Mouse (Mus musculus) neural tube, embryonic 14.5 days (tissue): Measurements from ENCODE around the gene Olfr1260. TPM values are rescaled to one million over a fixed set of nuclear protein-coding genes. Genes with fewer than 3 reads are reported as not detected.

Experiments used
- ATAC-seq: fragments of 200-750 bp; cut with Nextera tagmentation; 2 replicates; pipeline ENCODE4 v1.8.0; 2017; ENCODE audit warnings: low read depth, mild to moderate bottlenecking, moderate TSS enrichment, moderate library complexity
- H3K27ac ChIP-seq: fragments of 300-500 bp; sonication (generic); 2 replicates; pipeline ENCODE4 v1.5.1; 2014; ENCODE audit warnings: low read depth, mild to moderate bottlenecking, control low read depth, low read length, moderate library complexity, mixed read lengths
- H3K27me3 ChIP-seq: fragments of 300-500 bp; sonication (generic); 2 replicates; pipeline ENCODE4 v1.6.1; 2014; ENCODE audit warnings: low read length; ENCODE audit not compliant: control insufficient read depth, insufficient read depth
- H3K36me3 ChIP-seq: fragments of 300-500 bp; sonication (generic); 2 replicates; pipeline ENCODE4 v1.6.1; 2014; ENCODE audit warnings: low read length, mixed read lengths; ENCODE audit not compliant: control insufficient read depth, insufficient read depth
- H3K4me1 ChIP-seq: fragments of 300-500 bp; sonication (generic); 2 replicates; pipeline ENCODE4 v1.6.1; 2014; ENCODE audit warnings: low read length; ENCODE audit not compliant: control insufficient read depth, insufficient read depth
- H3K4me2 ChIP-seq: fragments of 300-500 bp; sonication (generic); 2 replicates; pipeline ENCODE4 v1.6.1; 2014; ENCODE audit warnings: mild to moderate bottlenecking, low read depth, low read length, control low read depth
- H3K4me3 ChIP-seq: fragments of 300-500 bp; sonication (generic); 2 replicates; pipeline ENCODE4 v1.5.1; 2014; ENCODE audit warnings: low read depth, low read length, control low read depth, mixed read lengths
- H3K9ac ChIP-seq: fragments of 300-500 bp; sonication (generic); replicated peaks from 2 replicates; pipeline ENCODE4 v1.6.1; 2014; ENCODE audit warnings: low read depth, mild to moderate bottlenecking, control low read depth, low read length, mixed read lengths
- H3K9me3 ChIP-seq: fragments of 300-500 bp; sonication (generic); 2 replicates; pipeline ENCODE4 v1.6.1; 2016; ENCODE audit warnings: low read length; ENCODE audit not compliant: control insufficient read depth
- WGBS: fragments of 180-500 bp; shearing (Covaris S2); extraction: QIAGEN DNeasy Blood & Tissue Kit; methylation state at CpG from one replicate; pipeline ENCODE4 v1.1.7; 2014; 5-methylcytosine and 5-hydroxymethylcytosine counted together
- polyA plus RNA-seq: library from polyadenylated mRNA; unstranded; fragments of >200 nt; fragmentation: Nextera tagmentation; extraction: Ambion mirVana; gene quantifications from 2 replicates; pipeline ENCODE4 v1.2.1, GENCODE M21; 2014

Olfr1260 gene
- polyA plus RNA-seq: 0.47 TPM in 1 of 2 replicates, not detected in the other

GRCm38 (mm10) chr2:89974184-89974583 lies at the start of gene Olfr1260:
Olfr1260 (plus strand) TSS chr2:89974340.
- 39% methylated on average over 2 of the region's 2 CpGs for WGBS
- Histone ChIP-seq H3K4me3 (no peak within 1 kb of the TSS), H3K36me3 (no peaks in the 10 kb centered on the region), H3K27me3 (no peaks in the 10 kb centered on the region), H3K9ac (no peak within 1 kb of the TSS), H3K9me3 (no peaks in the 10 kb centered on the region), H3K4me1 (no peaks in the 10 kb centered on the region), H3K27ac (no peak within 1 kb of the TSS), H3K4me2 (no peak within 1 kb of the TSS)
- peak; percentile 61; the same call in 1 of the 2 replicates for ATAC-seq

- H3K4me1 ChIP-seq: no peaks in the 10 kb centered on the region
- H3K9ac ChIP-seq: no peak within 1 kb of the TSS
- no peaks in the 10 kb centered on the region for H3K9me3 ChIP-seq
- H3K4me2 ChIP-seq: no peak within 1 kb of the TSS
- no peaks in the 10 kb centered on the region for H3K27me3 ChIP-seq
- no peaks in the 10 kb centered on the region for H3K36me3 ChIP-seq
- H3K27ac ChIP-seq: no peak within 1 kb of the TSS
- H3K4me3 ChIP-seq: no peak within 1 kb of the TSS
- ATAC-seq: no peak
Measured at GRCm38 (mm10) chr2:89927009-89927408, 47.1 kb upstream of the Olfr1260 start, which contains the start of gene Olfr1258. Olfr1258 (plus strand) TSS chr2:89927309.

- H3K4me2 ChIP-seq: no peak within 1 kb of the TSS
- H3K27ac ChIP-seq: no peak within 1 kb of the TSS
- H3K27me3 ChIP-seq: no peaks in the 10 kb centered on the region
- ATAC-seq: no peak
- no peaks in the 10 kb centered on the region for H3K36me3 ChIP-seq
- H3K9me3 ChIP-seq: no peaks in the 10 kb centered on the region
- H3K4me1 ChIP-seq: no peaks in the 10 kb centered on the region
- WGBS: 89% methylated on average over 5 of the region's 5 CpGs
- H3K4me3 ChIP-seq: no peak within 1 kb of the TSS
- H3K9ac ChIP-seq: no peak within 1 kb of the TSS
Measured at GRCm38 (mm10) chr2:89948564-89948963, 25.6 kb upstream of the Olfr1260 start, which contains the start of gene Olfr1259. Olfr1259 (minus strand) TSS chr2:89948664.

DNA sequence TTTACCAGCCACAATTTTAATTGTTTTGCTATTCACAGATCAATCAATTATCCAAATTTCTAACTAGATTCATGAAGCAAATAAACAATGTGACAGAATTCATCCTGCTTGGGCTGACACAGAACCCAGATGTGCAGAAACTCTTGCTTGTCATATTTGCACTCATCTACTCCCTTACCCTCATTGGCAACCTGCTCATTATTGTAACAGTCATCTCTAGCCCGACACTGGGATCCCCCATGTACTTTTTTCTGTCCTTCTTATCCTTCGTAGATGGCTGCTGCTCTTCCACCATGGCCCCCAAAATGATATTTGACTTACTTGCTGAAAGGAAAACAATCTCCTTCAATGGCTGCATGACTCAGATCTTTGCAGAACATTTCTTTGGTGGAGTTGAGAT lies 3.6 kb downstream of the Olfr1260 start:
- H3K4me1 ChIP-seq: no peaks in the 10 kb centered on the region
- no peak overlapping the region for H3K9ac ChIP-seq
- no peaks in the 10 kb centered on the region for H3K27me3 ChIP-seq
- no peak overlapping the region for H3K27ac ChIP-seq
- 92% methylated on average over 2 of the region's 2 CpGs for WGBS
- no peak overlapping the region for H3K4me3 ChIP-seq
- no peaks in the 10 kb centered on the region for H3K9me3 ChIP-seq
- H3K4me2 ChIP-seq: no peak overlapping the region
- no peak for ATAC-seq
- H3K36me3 ChIP-seq: no peaks in the 10 kb centered on the region

- no peak within 1 kb of the TSS for H3K9ac ChIP-seq
- H3K4me3 ChIP-seq: no peak within 1 kb of the TSS
- no peak within 1 kb of the TSS for H3K4me2 ChIP-seq
- H3K4me1 ChIP-seq: no peaks in the 10 kb centered on the region
- ATAC-seq: no peak
- H3K36me3 ChIP-seq: no peaks in the 10 kb centered on the region
- no peaks in the 10 kb centered on the region for H3K27me3 ChIP-seq
- no peaks in the 10 kb centered on the region for H3K9me3 ChIP-seq
- no peak within 1 kb of the TSS for H3K27ac ChIP-seq
Measured at GRCm38 (mm10) chr2:89990921-89991320, 16.8 kb downstream of the Olfr1260 start, which contains the start of gene Olfr1261. Olfr1261 (plus strand) TSS chr2:89991221.

DNA sequence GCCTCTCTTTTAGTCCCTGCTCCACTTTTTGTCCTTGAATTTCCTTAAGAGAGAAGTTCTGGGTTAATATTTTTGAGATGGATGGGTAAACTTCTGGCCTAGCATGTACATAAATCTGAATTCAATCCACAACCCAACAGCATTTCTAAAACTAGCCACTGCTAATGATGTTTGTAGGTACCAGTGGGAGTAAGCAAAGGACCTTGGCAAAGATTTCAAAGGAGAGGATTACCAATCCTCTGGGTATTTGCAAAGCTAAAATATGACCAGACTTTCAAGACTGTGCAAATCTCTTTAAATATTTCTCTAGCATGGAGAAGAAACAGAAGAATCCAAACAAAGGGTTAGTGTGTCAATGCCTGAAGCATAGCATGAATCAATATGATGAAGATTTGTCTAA lies 25.7 kb downstream of the Olfr1260 start, which contains the start of gene Olfr1262:
Gene Olfr1262, plus strand, starts transcription at position 301 of the 400 bp plus-strand sequence.
- Histone ChIP-seq H3K9ac (no peak within 1 kb of the TSS), H3K4me1 (no peaks in the 10 kb centered on the region), H3K27me3 (no peaks in the 10 kb centered on the region), H3K4me2 (no peak within 1 kb of the TSS), H3K36me3 (no peaks in the 10 kb centered on the region), H3K4me3 (no peak within 1 kb of the TSS), H3K27ac (no peak within 1 kb of the TSS), H3K9me3 (no peaks in the 10 kb centered on the region)
- no peak for ATAC-seq

DNA sequence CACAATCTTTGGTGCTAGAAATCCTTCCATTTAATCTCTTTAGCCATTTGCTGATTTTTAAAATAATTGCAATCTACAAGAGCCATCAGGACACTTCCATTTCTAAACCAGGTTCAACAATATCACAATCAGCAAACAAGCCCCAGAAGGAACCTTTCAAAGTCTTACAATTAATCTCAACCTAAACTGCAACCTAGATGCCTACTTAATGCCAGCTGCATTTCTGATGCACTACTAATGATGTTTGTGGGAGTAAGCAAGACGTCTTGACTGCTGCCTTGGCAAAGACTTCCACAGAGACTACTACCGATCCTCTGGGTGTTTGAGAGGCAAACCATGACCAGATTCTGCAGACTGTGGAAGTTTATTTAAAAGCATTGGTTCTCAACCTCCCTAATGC lies 37.7 kb downstream of the Olfr1260 start, which contains the start of gene Olfr1263:
Gene Olfr1263, plus strand, starts transcription at position 301 of the 400 bp plus-strand sequence.
- no peak within 1 kb of the TSS for H3K27ac ChIP-seq
- H3K4me1 ChIP-seq: no peaks in the 10 kb centered on the region
- no peaks in the 10 kb centered on the region for H3K27me3 ChIP-seq
- H3K36me3 ChIP-seq: no peaks in the 10 kb centered on the region
- H3K4me2 ChIP-seq: no peak within 1 kb of the TSS
- no peak for ATAC-seq
- no peak within 1 kb of the TSS for H3K9ac ChIP-seq
- WGBS: 77% methylated on average over 2 of the region's 2 CpGs
- no peak within 1 kb of the TSS for H3K4me3 ChIP-seq
- H3K9me3 ChIP-seq: no peaks in the 10 kb centered on the region

- 80% methylated on average over 2 of the region's 2 CpGs for WGBS
- Histone ChIP-seq H3K9me3 (no peaks in the 10 kb centered on the region), H3K36me3 (no peaks in the 10 kb centered on the region), H3K27me3 (no peaks in the 10 kb centered on the region), H3K4me3 (no peak within 1 kb of the TSS), H3K27ac (no peak within 1 kb of the TSS), H3K4me2 (no peak within 1 kb of the TSS), H3K4me1 (no peaks in the 10 kb centered on the region), H3K9ac (no peak within 1 kb of the TSS)
- ATAC-seq: no peak
Measured at GRCm38 (mm10) chr2:90025477-90025876, 51.3 kb downstream of the Olfr1260 start, which contains the start of gene Olfr1264. Olfr1264 (minus strand) TSS chr2:90025577.
